Mouse (Mus musculus): ENCODE measurements at regions not wholly inside any gene's neighbourhood (a gene's known extent, or its start where the extent isn't known, plus 50 kb on each side); places are given as distances from the start of the nearest gene placed in this dataset.

- Histone ChIP-seq H3K27me3 (ENCODE audit: insufficient read depth, low read length) (no peaks in the 10 kb centered on the region), H3K4me1 (replicated peaks; ENCODE audit: low read depth, low read length) (no peaks in the 10 kb centered on the region), H3K9me3 (ENCODE audit: low read length) (no peaks in the 10 kb centered on the region), H3K4me3 (replicated peaks; ENCODE audit: low read length) (no peak overlapping the region), H3K36me3 (ENCODE audit: insufficient read depth, low read length) (no peaks in the 10 kb centered on the region)
- no peak for TF ChIP-seq NANOG (IDR thresholded peaks at IDR 0.05; ENCODE audit: borderline replicate concordance, low read length)
- TF ChIP-seq POU5F1 (IDR thresholded peaks at IDR 0.05; ENCODE audit: borderline replicate concordance, low read length) = no peak
Measured at GRCm38 (mm10) chr1:127087616-127088015, 117.2 kb upstream of the Mgat5 start.

GRCm38 (mm10) chr1:127085988-127086387, 118.8 kb upstream of the Mgat5 start:
- Histone ChIP-seq H3K4me3 (replicated peaks; ENCODE audit: low read length) (no peak overlapping the region), H3K36me3 (ENCODE audit: insufficient read depth, low read length) (no peaks in the 10 kb centered on the region), H3K9me3 (ENCODE audit: low read length) (no peaks in the 10 kb centered on the region), H3K4me1 (replicated peaks; ENCODE audit: low read depth, low read length) (no peaks in the 10 kb centered on the region), H3K27me3 (ENCODE audit: insufficient read depth, low read length) (no peaks in the 10 kb centered on the region)
- TF ChIP-seq NANOG (IDR thresholded peaks at IDR 0.05; ENCODE audit: borderline replicate concordance, low read length) (no peak), POU5F1 (IDR thresholded peaks at IDR 0.05; ENCODE audit: borderline replicate concordance, low read length) (no peak), CTCF (conservative IDR thresholded peaks at IDR 0.05; ENCODE audit: low read length) (no peak)

DNA sequence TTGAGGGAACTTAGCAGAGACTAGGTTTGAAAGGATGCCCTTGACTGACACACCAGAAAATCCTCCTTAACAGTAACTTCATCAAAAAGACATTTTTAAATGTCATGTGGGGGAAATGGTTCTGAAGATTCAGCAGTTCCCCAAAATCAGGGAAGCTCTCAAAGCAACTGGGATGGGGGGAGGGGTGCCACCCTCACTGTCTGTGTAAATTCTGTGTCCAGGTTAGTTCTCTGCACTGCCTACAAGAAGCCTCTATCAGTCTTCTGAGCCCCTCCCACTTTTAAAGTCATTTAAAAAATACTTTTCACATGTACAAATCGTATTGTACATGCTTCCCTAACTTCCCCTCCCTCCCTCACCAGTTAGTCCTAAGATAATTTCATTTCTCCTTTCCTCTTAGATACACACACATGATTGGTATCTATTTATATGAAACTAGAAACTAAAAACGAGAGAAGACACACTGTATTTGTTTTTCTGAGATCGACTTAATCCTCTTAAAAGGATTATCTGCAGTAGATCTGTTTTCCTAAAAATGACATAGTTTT, 121.0 kb upstream of the Mgat5 start:
- no peaks in the 10 kb centered on the region for H3K36me3 ChIP-seq (ENCODE audit: insufficient read depth, low read length)
- no peak overlapping the region for H3K4me3 ChIP-seq (replicated peaks; ENCODE audit: low read length)
- no peaks in the 10 kb centered on the region for H3K27me3 ChIP-seq (ENCODE audit: insufficient read depth, low read length)
- no peaks in the 10 kb centered on the region for H3K4me1 ChIP-seq (replicated peaks; ENCODE audit: low read depth, low read length)
- H3K9me3 ChIP-seq (ENCODE audit: low read length) = peaks cover 8% of the 10 kb centered on the region
- TF ChIP-seq CTCF (conservative IDR thresholded peaks at IDR 0.05; ENCODE audit: low read length) = no peak
- no peak for TF ChIP-seq POU5F1 (IDR thresholded peaks at IDR 0.05; ENCODE audit: borderline replicate concordance, low read length)
- no peak for TF ChIP-seq NANOG (IDR thresholded peaks at IDR 0.05; ENCODE audit: borderline replicate concordance, low read length)

GRCm38 (mm10) chr1:127079012-127079411, 125.8 kb upstream of the Mgat5 start:
- Histone ChIP-seq H3K36me3 (ENCODE audit: insufficient read depth, low read length) (no peaks in the 10 kb centered on the region), H3K27me3 (ENCODE audit: insufficient read depth, low read length) (no peaks in the 10 kb centered on the region), H3K4me3 (replicated peaks; ENCODE audit: low read length) (no peak overlapping the region), H3K9me3 (ENCODE audit: low read length) (peaks cover 8% of the 10 kb centered on the region), H3K4me1 (replicated peaks; ENCODE audit: low read depth, low read length) (no peaks in the 10 kb centered on the region)
- TF ChIP-seq NANOG (IDR thresholded peaks at IDR 0.05; ENCODE audit: borderline replicate concordance, low read length) (no peak), CTCF (conservative IDR thresholded peaks at IDR 0.05; ENCODE audit: low read length) (no peak), POU5F1 (IDR thresholded peaks at IDR 0.05; ENCODE audit: borderline replicate concordance, low read length) (no peak)

- no peaks in the 10 kb centered on the region for H3K36me3 ChIP-seq (ENCODE audit: insufficient read depth, low read length)
- H3K4me1 ChIP-seq (replicated peaks; ENCODE audit: low read depth, low read length) = no peaks in the 10 kb centered on the region
- TF ChIP-seq NANOG (IDR thresholded peaks at IDR 0.05; ENCODE audit: borderline replicate concordance, low read length) (no peak), POU5F1 (IDR thresholded peaks at IDR 0.05; ENCODE audit: borderline replicate concordance, low read length) (no peak), CTCF (conservative IDR thresholded peaks at IDR 0.05; ENCODE audit: low read length) (no peak)
- H3K9me3 ChIP-seq (ENCODE audit: low read length) = peaks cover 17% of the 10 kb centered on the region
- no peak overlapping the region for H3K4me3 ChIP-seq (replicated peaks; ENCODE audit: low read length)
- no peaks in the 10 kb centered on the region for H3K27me3 ChIP-seq (ENCODE audit: insufficient read depth, low read length)
Measured at GRCm38 (mm10) chr1:127062430-127062829, 142.4 kb upstream of the Mgat5 start.

DNA sequence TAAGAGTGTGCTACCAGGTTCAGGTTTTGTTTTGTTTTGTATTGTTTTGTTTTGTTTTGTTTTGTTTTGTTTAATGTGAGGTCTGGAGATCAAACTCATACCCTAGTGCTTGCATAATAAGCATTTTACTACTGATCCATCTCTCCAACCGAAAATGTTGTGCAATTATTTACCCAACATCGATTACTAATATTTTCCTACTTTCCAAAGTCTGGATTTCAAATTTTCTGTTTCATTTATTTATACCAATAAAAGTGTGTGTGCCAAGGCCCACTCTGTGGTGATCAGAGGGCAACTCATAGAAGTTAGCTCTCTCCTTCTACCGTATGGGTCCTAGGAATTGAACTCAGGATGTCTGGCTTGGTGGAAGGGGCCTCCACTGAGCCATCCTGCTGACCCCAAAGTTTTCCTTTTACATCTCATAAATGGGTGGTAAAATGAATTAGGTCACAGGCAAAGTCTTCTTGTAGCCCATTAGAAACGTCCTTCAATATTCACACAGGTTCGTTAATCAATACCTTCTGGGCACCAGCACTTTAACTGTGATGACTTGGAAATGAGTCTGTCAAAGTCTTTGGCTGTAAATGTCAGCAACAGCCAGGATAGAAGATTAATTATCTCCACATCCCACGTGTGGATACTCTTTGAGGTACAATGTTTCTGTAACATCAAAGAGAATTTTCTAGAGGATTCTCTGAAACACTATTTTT, 158.9 kb upstream of the Mgat5 start:
- no peaks in the 10 kb centered on the region for H3K4me1 ChIP-seq (replicated peaks; ENCODE audit: low read depth, low read length)
- no peak for TF ChIP-seq CTCF (conservative IDR thresholded peaks at IDR 0.05; ENCODE audit: low read length)
- no peak for TF ChIP-seq NANOG (IDR thresholded peaks at IDR 0.05; ENCODE audit: borderline replicate concordance, low read length)
- TF ChIP-seq POU5F1 (IDR thresholded peaks at IDR 0.05; ENCODE audit: borderline replicate concordance, low read length) = no peak
- H3K4me3 ChIP-seq (replicated peaks; ENCODE audit: low read length) = no peak overlapping the region
- H3K27me3 ChIP-seq (ENCODE audit: insufficient read depth, low read length) = no peaks in the 10 kb centered on the region
- H3K9me3 ChIP-seq (ENCODE audit: low read length) = peaks cover 8% of the 10 kb centered on the region; the same call in 1 of the 2 replicates
- no peaks in the 10 kb centered on the region for H3K36me3 ChIP-seq (ENCODE audit: insufficient read depth, low read length)

- H3K4me3 ChIP-seq (replicated peaks; ENCODE audit: low read length) = no peak overlapping the region
- H3K36me3 ChIP-seq (ENCODE audit: insufficient read depth, low read length) = no peaks in the 10 kb centered on the region
- H3K4me1 ChIP-seq (replicated peaks; ENCODE audit: low read depth, low read length) = no peaks in the 10 kb centered on the region
- TF ChIP-seq NANOG (IDR thresholded peaks at IDR 0.05; ENCODE audit: borderline replicate concordance, low read length) (no peak), CTCF (conservative IDR thresholded peaks at IDR 0.05; ENCODE audit: low read length) (no peak), POU5F1 (IDR thresholded peaks at IDR 0.05; ENCODE audit: borderline replicate concordance, low read length) (no peak)
- H3K9me3 ChIP-seq (ENCODE audit: low read length) = peaks cover 3% of the 10 kb centered on the region; the same call in 1 of the 2 replicates
- H3K27me3 ChIP-seq (ENCODE audit: insufficient read depth, low read length) = no peaks in the 10 kb centered on the region
Measured at GRCm38 (mm10) chr1:127034748-127035147, 170.1 kb upstream of the Mgat5 start.

DNA sequence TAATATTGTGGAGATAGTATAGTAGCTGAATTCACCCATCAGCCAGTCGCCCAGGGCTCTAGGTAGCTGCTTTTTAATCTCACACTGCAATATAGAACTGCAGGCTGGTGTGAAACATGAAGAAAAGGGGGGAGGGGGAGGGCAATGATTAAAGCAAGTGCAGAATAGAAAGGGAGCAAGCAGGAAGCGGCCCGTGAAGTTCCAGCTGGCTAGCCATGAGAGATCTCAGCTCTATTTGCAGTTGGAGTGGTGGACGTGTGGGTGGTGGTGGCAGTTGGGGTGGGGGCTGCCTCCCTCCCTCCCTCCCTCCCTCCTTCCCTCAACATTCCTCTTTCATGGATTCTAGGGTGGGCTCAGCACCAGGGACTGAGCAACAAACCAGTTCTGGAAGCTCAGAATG, 173.3 kb upstream of the Mgat5 start:
- Histone ChIP-seq H3K4me1 (replicated peaks; ENCODE audit: low read depth, low read length) (no peaks in the 10 kb centered on the region), H3K9me3 (ENCODE audit: low read length) (no peaks in the 10 kb centered on the region), H3K36me3 (ENCODE audit: insufficient read depth, low read length) (no peaks in the 10 kb centered on the region), H3K27me3 (ENCODE audit: insufficient read depth, low read length) (no peaks in the 10 kb centered on the region), H3K4me3 (replicated peaks; ENCODE audit: low read length) (no peak overlapping the region)
- TF ChIP-seq NANOG (IDR thresholded peaks at IDR 0.05; ENCODE audit: borderline replicate concordance, low read length) = no peak
- TF ChIP-seq CTCF (conservative IDR thresholded peaks at IDR 0.05; ENCODE audit: low read length) = no peak
- TF ChIP-seq POU5F1 (IDR thresholded peaks at IDR 0.05; ENCODE audit: borderline replicate concordance, low read length) = no peak
